Mouse (Mus musculus) olfactory bulb, adult 2 months (tissue): ENCODE measurements around the gene Fntb.

Experiments
- CTCF ChIP-seq: fragments of 200-500 bp; IDR thresholded peaks from 2 replicates; pipeline ENCODE4 v1.5.1; 2012; ENCODE audit warnings: low read depth, mild to moderate bottlenecking, low read length, moderate library complexity; ENCODE audit not compliant: insufficient read depth
- POLR2A ChIP-seq: fragments of 200-500 bp; IDR thresholded peaks from 2 replicates; pipeline ENCODE4 v1.6.1; 2012; ENCODE audit warnings: mild to moderate bottlenecking, low read depth, low read length, moderate library complexity; ENCODE audit not compliant: insufficient read depth

- TF ChIP-seq POLR2A: no peak
- 0 out of 2 replicates have a peak, but pooled peaks have one; percentile 5 for TF ChIP-seq CTCF
These were observed 51.8 kb downstream of the Fntb start for GRCm38 (mm10) chr12:76817176-76817575.
